Mouse (Mus musculus): ENCODE data around the gene Retnla. TPM values are rescaled to one million over a fixed set of nuclear protein-coding genes. Genes with fewer than 3 reads are reported as not detected.
"Not testable (repeated sequence)": the region's sequence is repeated elsewhere in the genome, so short reads cannot be mapped to it uniquely, and the experiment has no call there.

Gene Retnla
- polyA plus RNA-seq, 1 experiment from 2014 or later = not detected

GRCm38 (mm10) chr16:48829060-48829459, 13.3 kb upstream of the Retnla start:
- Histone ChIP-seq H3K4me2 (replicated peaks; ENCODE audit: low read depth) (no peak overlapping the region), H3K9ac (ENCODE audit: low read length) (no peak overlapping the region), H3K4me3 (ENCODE audit: low read depth, low read length) (no peak overlapping the region), H3K27me3 (ENCODE audit: control insufficient read depth, insufficient read depth, low read length) (no peaks in the 10 kb centered on the region), H3K36me3 (ENCODE audit: control insufficient read depth, insufficient read depth, low read length) (no peaks in the 10 kb centered on the region), H3K27ac (replicated peaks) (no peak overlapping the region), H3K9me3 (ENCODE audit: control insufficient read depth, low read length) (no peaks in the 10 kb centered on the region), H3K4me1 (replicated peaks; ENCODE audit: control insufficient read depth, insufficient read depth) (no peaks in the 10 kb centered on the region)
- ATAC-seq (ENCODE audit: low FRiP score, low TSS enrichment) (no peak), DNase-seq (ENCODE audit: low spot score) (no peak)
- TF ChIP-seq EP300 (optimal IDR thresholded peaks at IDR 0.05) = no peak
- TF ChIP-seq CTCF (IDR thresholded peaks at IDR 0.05; ENCODE audit: low read depth) = no peak
- WGBS = 87% methylated on average over 4 of the region's 4 CpGs

DNA sequence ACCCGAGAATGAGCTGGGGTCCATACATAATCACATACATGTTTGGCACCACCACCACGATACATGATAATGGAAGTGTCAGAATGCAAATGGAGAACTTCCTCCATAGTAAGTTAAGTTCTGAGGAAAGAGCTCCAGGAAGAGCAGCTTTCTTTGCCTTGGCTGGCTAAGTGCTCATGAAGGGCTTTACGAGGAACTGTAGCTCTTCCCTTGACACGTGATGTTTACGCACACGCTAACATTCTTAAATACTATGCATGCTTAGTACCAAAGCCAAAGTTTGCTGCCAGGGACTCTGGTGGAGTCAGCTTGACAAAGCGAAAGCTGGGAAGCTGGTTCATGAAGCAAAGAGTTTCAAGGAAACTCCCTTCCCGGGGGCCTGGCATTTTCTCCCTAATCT, 10.3 kb upstream of the Retnla start:
- no peak for DNase-seq (ENCODE audit: low spot score)
- ATAC-seq (ENCODE audit: low FRiP score, low TSS enrichment) = no peak
- Histone ChIP-seq H3K9ac (ENCODE audit: low read length) (no peak overlapping the region), H3K36me3 (ENCODE audit: control insufficient read depth, insufficient read depth, low read length) (no peaks in the 10 kb centered on the region), H3K4me2 (replicated peaks; ENCODE audit: low read depth) (no peak overlapping the region), H3K27ac (replicated peaks) (no peak overlapping the region), H3K9me3 (ENCODE audit: control insufficient read depth, low read length) (no peaks in the 10 kb centered on the region), H3K27me3 (ENCODE audit: control insufficient read depth, insufficient read depth, low read length) (no peaks in the 10 kb centered on the region), H3K4me1 (replicated peaks; ENCODE audit: control insufficient read depth, insufficient read depth) (no peaks in the 10 kb centered on the region), H3K4me3 (ENCODE audit: low read depth, low read length) (no peak overlapping the region)
- WGBS = 68% methylated on average over 7 of the region's 8 CpGs
- TF ChIP-seq EP300 (optimal IDR thresholded peaks at IDR 0.05) (no peak), CTCF (IDR thresholded peaks at IDR 0.05; ENCODE audit: low read depth) (no peak)

GRCm38 (mm10) chr16:48833626-48834025, 8.7 kb upstream of the Retnla start:
- not testable (repeated sequence) for H3K27me3 ChIP-seq (ENCODE audit: control insufficient read depth, insufficient read depth, low read length); H3K4me3 ChIP-seq (ENCODE audit: low read depth, low read length); H3K36me3 ChIP-seq (ENCODE audit: control insufficient read depth, insufficient read depth, low read length); ATAC-seq (ENCODE audit: low FRiP score, low TSS enrichment); H3K27ac ChIP-seq (replicated peaks); H3K9ac ChIP-seq (ENCODE audit: low read length); H3K4me2 ChIP-seq (replicated peaks; ENCODE audit: low read depth); DNase-seq (ENCODE audit: low spot score); H3K9me3 ChIP-seq (ENCODE audit: control insufficient read depth, low read length); H3K4me1 ChIP-seq (replicated peaks; ENCODE audit: control insufficient read depth, insufficient read depth)
- 53% methylated on average over 1 of the region's 1 CpGs for WGBS

DNA sequence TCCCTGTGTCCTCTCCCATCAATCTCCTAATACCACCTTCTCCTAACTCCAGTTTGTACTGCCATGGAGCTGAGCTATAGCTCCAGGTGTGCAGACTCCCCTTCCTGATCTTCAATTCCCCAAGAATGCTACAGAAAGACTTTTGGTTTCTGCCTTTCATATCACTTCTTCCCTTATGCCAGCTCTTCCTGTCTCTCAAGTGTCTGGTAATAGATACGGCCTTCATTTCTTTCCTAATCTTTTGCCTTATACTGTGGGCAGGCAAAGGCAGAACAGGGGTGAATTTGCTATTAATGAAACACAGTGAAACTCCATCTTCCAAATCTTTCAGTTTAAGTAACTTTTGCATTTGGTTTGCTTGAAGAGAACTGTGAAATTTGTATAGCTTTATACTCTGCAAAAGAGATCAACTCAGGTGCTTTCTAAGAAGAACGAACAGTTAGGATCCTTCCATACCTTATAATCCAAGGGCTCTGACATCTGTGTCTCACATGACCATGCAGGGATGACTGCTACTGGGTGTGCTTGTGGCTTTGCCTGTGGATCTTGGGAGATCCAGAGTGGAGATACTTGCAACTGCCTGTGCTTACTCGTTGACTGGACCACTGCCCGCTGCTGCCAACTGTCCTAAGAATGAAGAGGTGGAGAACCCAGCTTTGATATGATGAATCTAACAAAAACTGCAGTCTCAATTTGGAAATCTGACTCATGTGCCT, 1.5 kb downstream of the Retnla start:
- Histone ChIP-seq H3K27me3 (ENCODE audit: control insufficient read depth, insufficient read depth, low read length) (no peaks in the 10 kb centered on the region), H3K9ac (ENCODE audit: low read length) (no peak overlapping the region), H3K27ac (replicated peaks) (no peak overlapping the region), H3K36me3 (ENCODE audit: control insufficient read depth, insufficient read depth, low read length) (no peaks in the 10 kb centered on the region), H3K4me3 (ENCODE audit: low read depth, low read length) (no peak overlapping the region), H3K4me2 (replicated peaks; ENCODE audit: low read depth) (no peak overlapping the region), H3K9me3 (ENCODE audit: control insufficient read depth, low read length) (no peaks in the 10 kb centered on the region), H3K4me1 (replicated peaks; ENCODE audit: control insufficient read depth, insufficient read depth) (no peaks in the 10 kb centered on the region)
- no peak for ATAC-seq (ENCODE audit: low FRiP score, low TSS enrichment)
- TF ChIP-seq CTCF (IDR thresholded peaks at IDR 0.05; ENCODE audit: low read depth) (no peak), EP300 (optimal IDR thresholded peaks at IDR 0.05) (no peak)
- no peak for DNase-seq (ENCODE audit: low spot score)
- WGBS = 86% methylated on average over 4 of the region's 4 CpGs

GRCm38 (mm10) chr16:48865004-48865403, 22.7 kb downstream of the Retnla start:
- H3K36me3 ChIP-seq (ENCODE audit: control insufficient read depth, insufficient read depth, low read length); H3K9ac ChIP-seq (ENCODE audit: low read length); H3K9me3 ChIP-seq (ENCODE audit: control insufficient read depth, low read length); H3K27me3 ChIP-seq (ENCODE audit: control insufficient read depth, insufficient read depth, low read length); H3K4me2 ChIP-seq (replicated peaks; ENCODE audit: low read depth); H3K4me3 ChIP-seq (ENCODE audit: low read depth, low read length); ATAC-seq (ENCODE audit: low FRiP score, low TSS enrichment); H3K27ac ChIP-seq (replicated peaks); DNase-seq (ENCODE audit: low spot score); H3K4me1 ChIP-seq (replicated peaks; ENCODE audit: control insufficient read depth, insufficient read depth): not testable (repeated sequence)
- WGBS = 92% methylated on average over 1 of the region's 1 CpGs

DNA sequence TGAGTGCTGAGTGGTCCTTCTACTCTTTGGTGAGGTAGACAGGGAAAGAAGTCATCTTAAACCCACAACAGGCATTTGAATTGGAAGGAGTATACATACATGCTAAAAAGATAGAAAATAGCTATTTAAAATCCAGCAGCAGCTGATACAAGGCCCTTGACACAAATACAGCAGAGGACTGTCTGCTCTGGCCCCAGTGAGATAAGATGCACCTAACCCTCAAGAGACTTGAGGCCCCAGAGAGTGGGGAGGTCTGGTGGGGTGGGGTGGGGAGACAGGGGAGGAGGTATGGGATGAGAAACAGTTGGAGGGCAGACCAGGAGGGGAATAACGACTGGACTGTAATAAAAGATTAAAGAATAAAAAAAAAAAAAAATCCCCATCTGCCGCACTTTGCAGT, 25.3 kb downstream of the Retnla start:
- no peak overlapping the region for H3K4me2 ChIP-seq (replicated peaks; ENCODE audit: low read depth)
- DNase-seq (ENCODE audit: low spot score) = no peak
- 70% methylated on average over 2 of the region's 2 CpGs for WGBS

More for the DNA sequence above, 25.3 kb downstream of the Retnla start:
- no peak for ATAC-seq (ENCODE audit: low FRiP score, low TSS enrichment)
- Histone ChIP-seq H3K4me3 (ENCODE audit: low read depth, low read length) (no peak overlapping the region), H3K9ac (ENCODE audit: low read length) (no peak overlapping the region), H3K9me3 (ENCODE audit: control insufficient read depth, low read length) (no peaks in the 10 kb centered on the region), H3K36me3 (ENCODE audit: control insufficient read depth, insufficient read depth, low read length) (no peaks in the 10 kb centered on the region), H3K27me3 (ENCODE audit: control insufficient read depth, insufficient read depth, low read length) (no peaks in the 10 kb centered on the region), H3K27ac (replicated peaks) (no peak overlapping the region), H3K4me1 (replicated peaks; ENCODE audit: control insufficient read depth, insufficient read depth) (no peaks in the 10 kb centered on the region)
- TF ChIP-seq CTCF (IDR thresholded peaks at IDR 0.05; ENCODE audit: low read depth) = no peak
- TF ChIP-seq EP300 (optimal IDR thresholded peaks at IDR 0.05) = no peak

All from stomach, postnatal 0 days (tissue).